Mouse (Mus musculus): ENCODE measurements around the gene Sgpl1. TPM values are rescaled to one million over a fixed set of nuclear protein-coding genes. Genes with fewer than 3 reads are reported as not detected.

Sgpl1 gene
- polyA plus RNA-seq, 1 experiment, result 18.7 TPM

DNA sequence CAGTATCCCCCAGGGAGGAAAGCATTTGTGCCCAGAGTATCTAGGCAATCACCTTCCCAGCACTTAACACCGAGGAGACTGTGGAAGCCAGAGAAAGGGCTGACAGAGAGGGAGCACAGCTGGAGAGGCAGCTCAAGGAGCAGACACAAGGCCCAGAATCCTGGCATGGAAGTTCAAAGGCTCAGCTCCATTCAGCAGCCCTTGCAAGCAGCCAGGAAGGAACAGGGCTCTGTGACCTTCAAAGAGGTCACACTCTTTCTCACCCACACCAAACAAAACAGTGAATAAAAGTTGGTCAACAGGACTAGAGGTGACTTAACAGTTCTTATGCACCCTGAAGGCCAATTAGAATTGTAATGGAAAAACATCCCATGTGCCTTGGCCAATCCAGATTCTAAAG is 72.9 kb downstream of the Sgpl1 start:
- 24% methylated on average over 1 of the region's 1 CpGs for WGBS
- Histone ChIP-seq H3K27ac (ENCODE audit: control insufficient read depth, insufficient read depth, low read depth, low read length, poor library complexity) (no peak overlapping the region), H3K4me1 (ENCODE audit: control insufficient read depth, insufficient read depth, low read length) (no peaks in the 10 kb centered on the region), H3K4me3 (replicated peaks; ENCODE audit: control insufficient read depth, low read depth, low read length) (no peak overlapping the region)
- TF ChIP-seq POLR2A (IDR thresholded peaks at IDR 0.05; ENCODE audit: borderline replicate concordance, control insufficient read depth, low read depth, low read length) (no peak), CTCF (IDR thresholded peaks at IDR 0.05; ENCODE audit: control insufficient read depth, insufficient read depth, low read length) (no peak)

DNA sequence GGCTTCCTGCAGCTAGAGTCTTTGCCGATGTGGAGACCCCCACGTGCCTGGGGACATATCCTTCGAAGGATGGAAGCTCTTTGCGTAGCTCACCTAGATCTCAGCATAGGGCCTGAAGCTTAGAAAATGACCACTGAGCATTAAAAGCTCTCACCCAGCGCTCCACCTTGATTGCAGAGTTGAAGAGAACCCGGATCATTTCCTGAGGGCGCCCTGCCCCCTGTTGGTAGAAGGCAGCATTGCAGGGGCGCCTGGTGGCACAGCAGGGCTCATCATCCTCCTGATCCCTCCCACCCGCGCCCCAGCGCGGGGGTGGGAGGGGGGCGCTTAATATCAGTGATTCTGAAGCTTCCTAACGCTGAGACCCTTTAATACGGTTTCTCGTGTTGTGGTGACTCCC is 75.2 kb downstream of the Sgpl1 start:
- no peak overlapping the region for H3K4me3 ChIP-seq (replicated peaks; ENCODE audit: control insufficient read depth, low read depth, low read length)
- 15% methylated on average over 16 of the region's 16 CpGs for WGBS
- peak; percentile 76 for TF ChIP-seq CTCF (IDR thresholded peaks at IDR 0.05; ENCODE audit: control insufficient read depth, insufficient read depth, low read length)
- no peak for TF ChIP-seq POLR2A (IDR thresholded peaks at IDR 0.05; ENCODE audit: borderline replicate concordance, control insufficient read depth, low read depth, low read length)
- H3K4me1 ChIP-seq (ENCODE audit: control insufficient read depth, insufficient read depth, low read length), result no peaks in the 10 kb centered on the region
- no peak overlapping the region for H3K27ac ChIP-seq (ENCODE audit: control insufficient read depth, insufficient read depth, low read depth, low read length, poor library complexity)

DNA sequence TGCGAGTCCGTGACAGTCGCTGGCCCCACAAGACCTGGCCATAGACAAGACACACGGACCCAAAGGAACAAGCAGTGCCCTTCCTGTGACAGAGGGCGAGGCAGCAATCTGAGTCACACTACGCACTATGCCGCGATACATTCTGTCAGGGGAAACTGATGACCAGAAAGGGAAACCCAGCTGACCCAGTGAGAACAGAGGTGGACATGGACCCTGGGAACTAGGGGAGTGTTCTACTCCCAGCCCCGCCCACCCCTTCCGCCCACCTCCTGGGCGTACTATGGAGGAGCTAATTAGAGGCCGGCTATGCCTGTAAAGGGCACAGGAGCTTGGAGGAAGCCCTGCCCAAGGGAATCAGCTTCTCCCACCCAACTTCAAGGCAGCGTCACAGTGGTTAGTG is 78.3 kb downstream of the Sgpl1 start:
- no peak overlapping the region for H3K4me3 ChIP-seq (replicated peaks; ENCODE audit: control insufficient read depth, low read depth, low read length)
- H3K4me1 ChIP-seq (ENCODE audit: control insufficient read depth, insufficient read depth, low read length), result no peaks in the 10 kb centered on the region
- 35% methylated on average over 13 of the region's 13 CpGs for WGBS
- TF ChIP-seq POLR2A (IDR thresholded peaks at IDR 0.05; ENCODE audit: borderline replicate concordance, control insufficient read depth, low read depth, low read length), result no peak
- no peak overlapping the region for H3K27ac ChIP-seq (ENCODE audit: control insufficient read depth, insufficient read depth, low read depth, low read length, poor library complexity)

DNA sequence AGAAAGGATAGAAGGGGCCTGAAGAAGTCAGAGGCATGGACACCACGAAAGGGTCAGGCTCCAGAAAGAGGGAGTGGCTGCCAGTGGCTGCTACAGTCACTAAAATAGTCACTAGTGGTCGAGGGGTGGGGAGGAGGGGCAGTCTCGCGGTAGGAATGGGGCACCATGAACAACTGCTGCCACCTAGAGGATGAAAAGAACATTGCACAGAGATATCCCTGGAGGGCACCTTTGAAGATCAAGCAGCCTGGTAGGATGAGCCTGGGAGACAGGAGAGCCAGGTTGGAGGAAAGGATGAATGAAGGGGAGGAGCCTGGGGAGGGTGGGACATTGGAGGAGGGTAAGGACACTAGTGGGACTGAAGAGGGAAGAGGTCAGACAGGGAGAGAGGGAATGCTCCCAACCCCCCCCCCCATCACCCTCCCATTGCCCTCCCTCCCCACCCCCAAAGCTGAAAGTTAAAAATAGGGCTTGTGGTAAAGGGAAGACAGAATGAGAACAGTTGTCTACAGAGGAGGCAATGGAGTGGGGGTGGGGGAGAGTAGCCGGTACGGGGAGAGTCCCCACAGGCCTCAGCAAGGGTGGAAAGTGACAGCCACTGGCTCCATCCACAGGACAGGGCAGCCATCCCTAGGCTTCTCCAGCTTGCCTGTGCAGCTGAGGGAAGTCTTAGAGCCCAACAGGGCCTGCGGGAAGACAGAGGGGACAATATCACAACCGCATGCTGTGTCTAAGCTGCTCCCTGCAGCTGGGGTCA is 78.9 kb downstream of the Sgpl1 start:
- WGBS, result 11% methylated on average over 8 of the region's 8 CpGs
- no peaks in the 10 kb centered on the region for H3K4me1 ChIP-seq (ENCODE audit: control insufficient read depth, insufficient read depth, low read length)
- no peak overlapping the region for H3K27ac ChIP-seq (ENCODE audit: control insufficient read depth, insufficient read depth, low read depth, low read length, poor library complexity)
- peak; percentile 69 for TF ChIP-seq CTCF (IDR thresholded peaks at IDR 0.05; ENCODE audit: control insufficient read depth, insufficient read depth, low read length)
- no peak for TF ChIP-seq POLR2A (IDR thresholded peaks at IDR 0.05; ENCODE audit: borderline replicate concordance, control insufficient read depth, low read depth, low read length)
- H3K4me3 ChIP-seq (replicated peaks; ENCODE audit: control insufficient read depth, low read depth, low read length), result no peak overlapping the region

DNA sequence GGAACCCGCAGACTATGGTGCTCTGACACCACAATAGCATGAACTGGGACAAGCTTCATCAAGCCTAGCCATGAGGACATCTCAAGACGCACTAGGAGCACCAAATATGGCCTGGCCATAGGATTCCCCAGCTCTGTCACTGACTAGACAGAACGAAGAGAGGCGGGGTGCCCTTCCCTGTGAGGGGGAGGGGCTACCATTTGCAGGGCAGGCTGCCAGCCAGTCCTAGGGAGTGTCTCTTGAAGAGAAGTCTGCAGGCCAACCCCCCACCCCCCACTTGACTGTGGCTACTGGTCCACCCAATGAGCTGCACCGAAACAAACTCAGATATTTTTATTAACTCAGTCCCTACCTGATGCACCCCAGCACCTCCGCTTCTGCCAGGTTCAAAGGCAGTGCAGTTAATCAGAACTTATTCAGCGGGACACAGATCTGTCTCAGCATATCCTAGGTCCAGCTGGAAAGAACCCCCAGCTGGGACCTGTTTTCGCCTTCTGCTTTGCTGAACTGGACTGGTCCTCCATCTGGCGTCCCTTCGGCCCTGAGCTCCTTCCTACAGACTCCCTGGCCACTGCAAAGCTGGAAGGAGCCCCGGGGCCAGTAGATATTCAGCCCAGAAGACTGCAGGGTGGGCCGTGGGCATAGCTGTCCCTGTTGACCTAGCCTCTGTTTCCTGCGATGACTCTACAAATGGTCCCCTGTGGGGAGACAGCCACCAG is 82.1 kb downstream of the Sgpl1 start:
- TF ChIP-seq POLR2A (IDR thresholded peaks at IDR 0.05; ENCODE audit: borderline replicate concordance, control insufficient read depth, low read depth, low read length) (no peak), CTCF (IDR thresholded peaks at IDR 0.05; ENCODE audit: control insufficient read depth, insufficient read depth, low read length) (no peak)
- Histone ChIP-seq H3K4me1 (ENCODE audit: control insufficient read depth, insufficient read depth, low read length) (no peaks in the 10 kb centered on the region), H3K27ac (ENCODE audit: control insufficient read depth, insufficient read depth, low read depth, low read length, poor library complexity) (no peak overlapping the region), H3K4me3 (replicated peaks; ENCODE audit: control insufficient read depth, low read depth, low read length) (no peak overlapping the region)
- WGBS, result 69% methylated on average over 13 of the region's 13 CpGs

DNA sequence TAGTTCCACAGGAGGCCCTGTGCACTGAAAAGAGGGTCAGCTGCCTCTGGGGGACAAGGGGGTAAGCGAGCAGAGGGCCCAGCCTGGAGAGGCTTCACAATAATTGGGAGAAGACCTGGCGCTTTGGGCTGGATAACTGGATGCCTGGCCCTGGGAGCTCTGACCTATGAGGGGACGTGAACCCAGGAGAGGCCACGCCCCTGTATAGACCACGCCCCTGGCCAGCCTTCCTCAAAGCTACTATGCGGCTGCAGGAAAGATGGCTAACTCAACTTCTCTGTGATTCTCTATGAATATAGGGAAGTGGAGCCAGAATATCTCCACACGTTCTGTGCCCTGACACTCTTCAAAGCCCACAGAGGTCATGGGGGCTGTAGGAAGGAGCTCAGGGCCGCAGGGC is 82.9 kb downstream of the Sgpl1 start:
- 29% methylated on average over 8 of the region's 8 CpGs for WGBS
- no peak for TF ChIP-seq POLR2A (IDR thresholded peaks at IDR 0.05; ENCODE audit: borderline replicate concordance, control insufficient read depth, low read depth, low read length)
- no peak for TF ChIP-seq CTCF (IDR thresholded peaks at IDR 0.05; ENCODE audit: control insufficient read depth, insufficient read depth, low read length)
- H3K4me1 ChIP-seq (ENCODE audit: control insufficient read depth, insufficient read depth, low read length), result no peaks in the 10 kb centered on the region
- no peak overlapping the region for H3K4me3 ChIP-seq (replicated peaks; ENCODE audit: control insufficient read depth, low read depth, low read length)
- no peak overlapping the region for H3K27ac ChIP-seq (ENCODE audit: control insufficient read depth, insufficient read depth, low read depth, low read length, poor library complexity)

DNA sequence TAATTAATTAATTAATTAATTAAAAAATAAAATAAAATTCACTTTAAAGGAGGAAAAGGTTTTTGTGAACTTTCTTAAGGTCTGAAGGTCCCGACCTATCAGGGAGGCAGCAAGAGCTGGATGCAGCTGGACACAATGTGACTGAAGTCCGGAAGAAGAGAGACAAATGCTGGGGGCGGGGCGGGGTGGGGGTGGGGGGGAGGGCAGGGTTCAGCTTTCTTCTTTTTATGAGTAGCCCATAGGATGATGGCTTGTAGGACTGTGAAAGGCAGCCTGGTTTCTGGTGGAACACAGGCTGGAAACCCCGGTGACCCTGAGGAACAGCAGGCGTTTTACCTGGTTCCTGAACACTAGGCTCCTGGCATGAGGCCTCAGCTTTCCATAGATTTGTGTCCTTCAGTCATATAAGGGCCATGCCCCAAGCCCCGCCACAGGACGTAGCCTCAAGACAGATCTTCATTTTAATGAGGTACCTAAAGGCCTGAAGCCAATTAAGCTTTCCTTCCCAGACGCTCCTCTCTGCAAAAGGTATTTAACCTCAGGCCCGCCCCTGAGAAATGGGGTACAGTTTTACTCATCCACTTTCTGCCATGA is 84.1 kb downstream of the Sgpl1 start:
- TF ChIP-seq POLR2A (IDR thresholded peaks at IDR 0.05; ENCODE audit: borderline replicate concordance, control insufficient read depth, low read depth, low read length) (no peak), CTCF (IDR thresholded peaks at IDR 0.05; ENCODE audit: control insufficient read depth, insufficient read depth, low read length) (no peak)
- Histone ChIP-seq H3K27ac (ENCODE audit: control insufficient read depth, insufficient read depth, low read depth, low read length, poor library complexity) (no peak overlapping the region), H3K4me3 (replicated peaks; ENCODE audit: control insufficient read depth, low read depth, low read length) (no peak overlapping the region), H3K4me1 (ENCODE audit: control insufficient read depth, insufficient read depth, low read length) (no peaks in the 10 kb centered on the region)
- 79% methylated on average over 10 of the region's 10 CpGs for WGBS

DNA sequence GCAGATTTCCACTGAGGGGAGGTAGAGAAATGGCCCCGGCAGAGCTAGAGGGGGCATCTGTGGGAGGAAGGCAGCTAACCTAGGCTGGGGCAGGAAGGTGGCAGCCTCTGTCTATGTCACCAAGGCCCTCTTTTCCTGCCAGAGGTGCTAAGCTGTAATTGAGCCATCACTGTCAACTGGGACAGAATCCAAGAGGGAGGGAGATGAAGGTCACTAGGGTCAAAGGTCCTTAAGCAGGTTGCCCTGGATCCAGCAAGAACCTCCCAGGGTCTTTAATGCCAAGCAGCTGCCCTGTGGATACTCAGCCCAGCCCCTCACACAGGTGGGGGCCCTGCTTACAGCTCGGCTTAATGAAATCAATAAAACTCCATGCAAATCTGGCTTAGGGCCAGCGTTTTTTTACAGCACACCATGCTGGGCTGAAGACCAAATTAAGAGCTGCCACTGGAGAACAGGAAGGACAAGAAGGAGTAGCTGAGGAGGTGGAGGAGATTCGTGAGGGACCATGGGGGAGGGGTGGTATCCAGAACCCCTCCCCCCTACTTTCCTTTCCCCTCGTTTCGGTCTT is 87.9 kb downstream of the Sgpl1 start:
- Histone ChIP-seq H3K4me1 (ENCODE audit: control insufficient read depth, insufficient read depth, low read length) (no peaks in the 10 kb centered on the region), H3K4me3 (replicated peaks; ENCODE audit: control insufficient read depth, low read depth, low read length) (no peak overlapping the region), H3K27ac (ENCODE audit: control insufficient read depth, insufficient read depth, low read depth, low read length, poor library complexity) (no peak overlapping the region)
- 42% methylated on average over 6 of the region's 6 CpGs for WGBS
- TF ChIP-seq POLR2A (IDR thresholded peaks at IDR 0.05; ENCODE audit: borderline replicate concordance, control insufficient read depth, low read depth, low read length) (no peak), CTCF (IDR thresholded peaks at IDR 0.05; ENCODE audit: control insufficient read depth, insufficient read depth, low read length) (no peak)

All from bone marrow, adult 2 months (tissue).